In the genomic region with DNA sequence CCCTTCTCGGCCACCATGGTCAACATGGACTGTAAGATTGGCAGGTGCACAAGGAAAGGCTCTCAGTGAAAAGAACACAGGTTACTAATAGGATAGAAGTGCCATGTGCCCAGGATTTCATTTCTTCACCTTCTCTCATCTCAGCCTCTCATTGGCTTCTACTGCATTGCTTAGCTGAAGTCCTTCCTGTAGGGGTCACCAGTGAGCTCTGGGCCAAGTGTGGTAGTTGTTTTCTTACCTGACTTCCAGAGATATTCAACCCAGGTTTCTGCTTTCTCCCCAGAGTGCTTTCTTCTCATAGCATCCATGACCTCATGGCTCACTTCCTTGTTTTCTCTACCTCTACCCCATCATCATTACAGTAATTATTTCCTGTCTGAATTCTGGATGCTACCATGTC, we compare ENCODE assay signal across 8 mouse cellular contexts.
DNase-seq lines count a peak whose midpoint lies in the region; ATAC-seq and TF ChIP-seq lines count a peak whose summit lies in the region.
"Had no signal": no experiment of that assay in that cellular context is flagged by ENCODE, and none has a peak within 500 bp of the region (broad histone marks: within the 10 kb centered on the region; RNA-seq: fewer than 3 reads in every experiment).

No protein-coding gene starts in this region.

- no peak overlapping the region for H3K4me3 ChIP-seq in liver, embryonic 14.5 days (ENCODE audit: insufficient read depth in 1 of 2, low read depth in 2 of 2, low read length in 2 of 2)
- H3K4me3 ChIP-seq in liver, embryonic 12.5 days: no peak overlapping the region
- H3K4me3 ChIP-seq in hindbrain, embryonic 14.5 days (replicated peaks; ENCODE audit: low read length): no peak overlapping the region

- WGBS in liver, embryonic 14.5 days (ENCODE audit: insufficient replicate concordance): 11% methylated on average over 1 of the region's 1 CpGs
- WGBS in liver, embryonic 12.5 days (ENCODE audit: insufficient replicate concordance): 61% methylated on average over 1 of the region's 1 CpGs
- WGBS in hindbrain, embryonic 14.5 days: 90% methylated on average over 1 of the region's 1 CpGs

- ATAC-seq in liver, embryonic 14.5 days (ENCODE audit: insufficient read depth): no peak
- ATAC-seq in liver, embryonic 12.5 days: no peak
- peak; percentile 58 to 63; a peak in 2 of 4 replicates for ATAC-seq in hematopoietic stem cell, adult 5-6 weeks (replicated peaks in 1 of 2; ENCODE audit: insufficient read depth in 1 of 2, low FRiP score in 2 of 2, low TSS enrichment in 1 of 2, low read depth in 1 of 2, poor library complexity in 2 of 2, severe bottlenecking in 2 of 2)
- no peak for ATAC-seq in hindbrain, embryonic 14.5 days (ENCODE audit: low FRiP score)
- ATAC-seq: midbrain, embryonic 16.5 days had no signal

- DNase-seq in liver, embryonic 14.5 days (ENCODE audit: low read depth in 3 of 3, low spot score in 3 of 3): no peak
- DNase-seq in NIH3T3 (ENCODE audit: low read depth): peak; percentile 22
- DNase-seq in thymus, postnatal 25 days: peak; percentile 54
- no peak for DNase-seq in cerebellum, postnatal 25 days
- no peak for DNase-seq in hindbrain, embryonic 14.5 days (ENCODE audit: low spot score)

- H3K9me3 ChIP-seq in liver, embryonic 14.5 days (ENCODE audit: control insufficient read depth, low read length): no peaks in the 10 kb centered on the region
- no peaks in the 10 kb centered on the region for H3K9me3 ChIP-seq in liver, embryonic 12.5 days (replicated peaks)
- no peaks in the 10 kb centered on the region for H3K9me3 ChIP-seq in hindbrain, embryonic 14.5 days (ENCODE audit: control insufficient read depth, low read length)

- H3K27me3 ChIP-seq in liver, embryonic 14.5 days (ENCODE audit: control insufficient read depth, insufficient read depth, low read length): no peaks in the 10 kb centered on the region
- no peaks in the 10 kb centered on the region for H3K27me3 ChIP-seq in liver, embryonic 12.5 days (replicated peaks)
- H3K27me3 ChIP-seq in hindbrain, embryonic 14.5 days (ENCODE audit: control insufficient read depth, insufficient read depth, low read length): no peaks in the 10 kb centered on the region

- H3K27ac ChIP-seq in liver, embryonic 14.5 days: no peak overlapping the region
- H3K27ac ChIP-seq in liver, embryonic 12.5 days: no peak overlapping the region
- H3K27ac ChIP-seq in hindbrain, embryonic 14.5 days: no peak overlapping the region

- peak; percentile 40 for TF ChIP-seq CTCF in liver, embryonic 14.5 days (IDR thresholded peaks at IDR 0.05; ENCODE audit: low read depth)

- H3K4me2 ChIP-seq in liver, embryonic 14.5 days (ENCODE audit: low read depth): no peak overlapping the region
- no peak overlapping the region for H3K4me2 ChIP-seq in liver, embryonic 12.5 days
- H3K4me2 ChIP-seq in hindbrain, embryonic 14.5 days (replicated peaks): no peak overlapping the region

- H3K4me1 ChIP-seq in liver, embryonic 14.5 days (replicated peaks; ENCODE audit: control insufficient read depth in 2 of 2, insufficient read depth in 2 of 2, low read length in 1 of 2): no peaks in the 10 kb centered on the region
- H3K4me1 ChIP-seq in liver, embryonic 12.5 days: no peaks in the 10 kb centered on the region
- no peaks in the 10 kb centered on the region for H3K4me1 ChIP-seq in hindbrain, embryonic 14.5 days (replicated peaks; ENCODE audit: control insufficient read depth, insufficient read depth, low read length)

- H3K9ac ChIP-seq in liver, embryonic 14.5 days (replicated peaks): no peak overlapping the region
- H3K9ac ChIP-seq in liver, embryonic 12.5 days: no peak overlapping the region
- H3K9ac ChIP-seq in hindbrain, embryonic 14.5 days: no peak overlapping the region

- no peak for TF ChIP-seq EP300 in liver, embryonic 14.5 days (IDR thresholded peaks at IDR 0.05; ENCODE audit: low read depth)

- H3K36me3 ChIP-seq in liver, embryonic 14.5 days (replicated peaks; ENCODE audit: control insufficient read depth, insufficient read depth, low read depth): no peaks in the 10 kb centered on the region
- H3K36me3 ChIP-seq in liver, embryonic 12.5 days: no peaks in the 10 kb centered on the region
- no peaks in the 10 kb centered on the region for H3K36me3 ChIP-seq in hindbrain, embryonic 14.5 days (replicated peaks; ENCODE audit: control insufficient read depth, insufficient read depth)

Comparison
In these comparisons a context has a peak if more than half of its experiments do, and no peak if none do; other contexts are left out.
1. ATAC-seq: peak in hematopoietic stem cell, adult 5-6 weeks (2 of 2); none in liver, embryonic 14.5 days (single experiment), liver, embryonic 12.5 days (single experiment) and hindbrain, embryonic 14.5 days (single experiment).
2. DNase-seq: peak in NIH3T3 (single experiment) and thymus, postnatal 25 days (single experiment); none in liver, embryonic 14.5 days (0 of 3), cerebellum, postnatal 25 days (0 of 2) and hindbrain, embryonic 14.5 days (single experiment).